Mouse (Mus musculus): Measurements from ENCODE around the gene Trio.

Gene Trio

DNA sequence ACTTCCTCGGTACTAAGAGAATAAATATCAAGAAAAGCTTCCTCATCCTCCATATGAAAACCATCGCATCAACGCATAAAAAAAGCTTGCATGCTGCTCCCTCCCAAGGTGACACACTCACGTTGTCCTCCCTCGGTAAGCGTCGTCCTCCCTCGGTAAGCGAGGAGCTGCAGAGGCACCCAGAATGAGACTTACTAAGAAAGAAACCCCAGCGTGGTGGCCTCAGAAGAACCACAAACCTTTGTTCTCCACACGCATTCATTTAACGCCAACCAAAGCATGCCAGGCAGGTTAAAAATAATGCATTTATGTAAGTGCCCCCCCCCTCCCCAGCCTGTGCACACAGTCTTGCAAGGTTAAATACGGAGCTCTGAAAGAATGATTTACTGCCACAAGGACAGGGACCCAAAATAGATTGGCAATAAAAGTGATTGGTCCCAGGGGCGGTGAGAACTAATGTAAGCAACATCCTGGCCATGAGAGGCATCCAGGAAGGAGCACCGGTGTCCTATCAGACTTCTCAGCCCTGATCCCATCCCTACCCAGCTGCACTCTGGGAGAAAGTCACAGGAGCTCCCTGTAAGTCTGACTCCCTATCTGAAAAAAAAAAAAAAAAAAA is 3.9 kb downstream of the Trio start:
- DNase-seq (ENCODE audit: low read depth, low spot score) = peak; percentile 11

DNA sequence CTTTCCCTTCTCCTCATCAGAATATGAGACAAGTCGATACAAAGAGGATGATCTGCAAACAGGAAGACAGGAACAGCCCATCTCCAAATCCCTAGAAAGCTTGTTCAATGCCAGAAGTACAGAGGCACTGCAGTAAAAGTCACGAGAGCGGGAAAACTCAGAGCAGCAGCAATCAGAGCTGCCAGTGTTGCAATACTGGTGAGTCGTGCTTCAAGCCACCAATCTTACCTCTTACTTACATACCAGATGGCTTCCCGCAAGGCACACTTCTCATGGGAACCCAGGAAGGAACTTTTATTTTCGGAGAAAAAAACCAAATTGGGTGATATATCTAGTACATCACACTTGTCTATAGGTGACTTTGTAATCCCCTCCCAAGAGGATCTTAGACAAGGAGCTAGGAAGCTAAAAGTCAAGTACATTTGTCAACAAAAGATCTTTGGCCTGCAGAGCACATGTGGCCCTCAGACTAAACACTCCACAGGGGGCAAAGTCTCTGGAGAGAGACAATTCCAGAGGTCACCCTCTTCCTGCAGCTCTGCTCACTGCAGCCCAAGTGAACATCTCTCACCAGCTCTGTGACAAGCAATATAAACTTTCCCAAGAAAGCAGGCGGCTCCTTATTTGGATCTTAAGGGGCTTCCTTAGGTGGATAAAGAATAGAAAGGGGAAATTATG is 6.1 kb downstream of the Trio start:
- Histone ChIP-seq H3K36me3 (ENCODE audit: control insufficient read depth, insufficient read depth, low read length, poor library complexity, severe bottlenecking) (no peaks in the 10 kb centered on the region), H3K27me3 (ENCODE audit: control insufficient read depth, insufficient read depth, low read length, poor library complexity, severe bottlenecking) (no peaks in the 10 kb centered on the region)
- DNase-seq (ENCODE audit: low read depth, low spot score) = no peak

More for the DNA sequence above, 3.9 kb downstream of the Trio start:
- Histone ChIP-seq H3K36me3 (ENCODE audit: control insufficient read depth, insufficient read depth, low read length, poor library complexity, severe bottlenecking) (no peaks in the 10 kb centered on the region), H3K27me3 (ENCODE audit: control insufficient read depth, insufficient read depth, low read length, poor library complexity, severe bottlenecking) (no peaks in the 10 kb centered on the region)

DNA sequence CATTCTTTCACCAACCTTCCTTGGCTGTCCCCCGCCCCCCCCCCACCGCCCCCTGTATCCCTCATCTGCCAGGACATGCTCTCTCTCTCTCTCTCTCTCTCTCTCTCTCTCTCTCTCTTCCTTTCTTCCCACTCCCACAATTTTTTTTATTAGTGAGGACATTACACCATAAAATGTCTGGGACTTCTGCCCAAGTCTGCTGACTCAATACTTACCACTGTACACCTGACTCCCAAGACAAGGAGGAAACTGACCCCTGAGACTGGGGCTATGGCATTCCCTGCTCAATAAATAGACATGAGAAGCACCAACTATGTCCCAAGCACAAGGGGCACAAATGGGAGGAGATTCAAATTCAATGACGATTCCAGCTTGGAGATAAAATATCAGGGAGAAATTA is 18.1 kb downstream of the Trio start:
- Histone ChIP-seq H3K27me3 (ENCODE audit: control insufficient read depth, insufficient read depth, low read length, poor library complexity, severe bottlenecking) (no peaks in the 10 kb centered on the region), H3K36me3 (ENCODE audit: control insufficient read depth, insufficient read depth, low read length, poor library complexity, severe bottlenecking) (no peaks in the 10 kb centered on the region)
- DNase-seq (ENCODE audit: low read depth, low spot score) = no peak

DNA sequence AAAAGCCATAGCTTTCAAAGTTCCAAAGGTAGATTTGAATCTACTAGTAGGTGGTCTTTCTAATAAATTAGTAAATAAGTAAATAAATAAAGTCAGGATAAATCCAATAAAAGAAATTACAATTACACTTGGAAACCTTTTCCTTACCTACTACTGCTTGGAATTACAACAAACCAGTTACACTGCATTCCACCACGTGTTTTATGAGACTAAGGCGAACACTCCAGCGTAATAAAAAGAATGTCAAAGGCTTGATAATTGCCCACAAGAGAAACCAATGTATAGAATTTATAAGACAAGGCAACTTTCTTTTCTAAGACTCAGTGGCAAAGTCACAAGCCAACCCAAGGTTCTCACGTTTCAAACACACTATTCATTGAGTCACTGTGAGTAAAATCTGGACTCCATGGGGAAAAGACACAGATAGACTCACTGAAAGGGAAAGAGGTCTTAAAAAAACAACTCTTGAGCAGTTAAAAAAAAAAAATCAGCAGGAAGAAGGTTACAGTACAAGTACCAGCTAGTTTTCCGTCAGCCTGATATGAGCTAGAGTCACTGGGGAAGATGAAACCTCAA is 21.4 kb downstream of the Trio start:
- DNase-seq (ENCODE audit: low read depth, low spot score) = no peak
- no peaks in the 10 kb centered on the region for H3K27me3 ChIP-seq (ENCODE audit: control insufficient read depth, insufficient read depth, low read length, poor library complexity, severe bottlenecking)
- no peaks in the 10 kb centered on the region for H3K36me3 ChIP-seq (ENCODE audit: control insufficient read depth, insufficient read depth, low read length, poor library complexity, severe bottlenecking)

DNA sequence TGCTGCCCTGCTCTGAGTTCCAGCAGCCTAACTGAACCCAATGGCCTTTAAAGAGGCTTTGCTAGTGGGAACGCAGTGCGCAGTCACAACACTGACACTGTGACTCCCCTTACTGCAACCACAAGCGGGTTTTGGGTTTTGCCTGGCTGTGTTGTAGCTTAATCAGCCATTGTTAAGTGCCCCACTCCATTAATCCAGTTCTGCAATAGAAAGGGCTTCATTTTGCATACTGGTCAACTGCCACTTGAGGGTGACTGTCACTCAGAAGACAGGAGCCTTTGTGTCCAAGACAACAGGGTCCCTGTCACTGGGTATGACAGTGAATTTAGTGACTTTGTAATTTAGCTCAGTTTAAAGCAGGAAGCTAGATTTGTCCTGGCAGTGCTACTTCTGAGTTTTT is 23.1 kb downstream of the Trio start:
- no peaks in the 10 kb centered on the region for H3K27me3 ChIP-seq (ENCODE audit: control insufficient read depth, insufficient read depth, low read length, poor library complexity, severe bottlenecking)
- H3K36me3 ChIP-seq (ENCODE audit: control insufficient read depth, insufficient read depth, low read length, poor library complexity, severe bottlenecking) = no peaks in the 10 kb centered on the region
- no peak for DNase-seq (ENCODE audit: low read depth, low spot score)

DNA sequence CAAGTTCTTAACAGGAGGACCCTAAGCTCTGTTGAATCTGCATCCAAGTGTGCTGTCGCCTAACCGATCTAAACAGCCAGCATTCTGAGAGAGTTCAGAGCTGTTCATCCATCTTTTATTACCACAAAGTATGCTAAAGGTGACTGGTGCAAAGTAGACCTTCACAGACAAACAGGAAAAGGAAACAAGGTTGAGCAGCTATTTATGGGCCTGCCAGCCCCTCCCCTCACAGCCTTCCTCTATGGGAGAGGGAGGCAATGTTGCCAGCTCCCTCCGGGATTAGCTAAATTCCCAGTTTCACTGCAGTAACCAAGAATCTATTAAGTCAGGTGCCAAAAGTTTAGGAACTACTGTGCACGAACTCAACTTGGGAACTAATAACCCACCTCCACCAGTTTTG is 24.3 kb downstream of the Trio start:
- Histone ChIP-seq H3K27me3 (ENCODE audit: control insufficient read depth, insufficient read depth, low read length, poor library complexity, severe bottlenecking) (no peaks in the 10 kb centered on the region), H3K36me3 (ENCODE audit: control insufficient read depth, insufficient read depth, low read length, poor library complexity, severe bottlenecking) (no peaks in the 10 kb centered on the region)
- no peak for DNase-seq (ENCODE audit: low read depth, low spot score)

DNA sequence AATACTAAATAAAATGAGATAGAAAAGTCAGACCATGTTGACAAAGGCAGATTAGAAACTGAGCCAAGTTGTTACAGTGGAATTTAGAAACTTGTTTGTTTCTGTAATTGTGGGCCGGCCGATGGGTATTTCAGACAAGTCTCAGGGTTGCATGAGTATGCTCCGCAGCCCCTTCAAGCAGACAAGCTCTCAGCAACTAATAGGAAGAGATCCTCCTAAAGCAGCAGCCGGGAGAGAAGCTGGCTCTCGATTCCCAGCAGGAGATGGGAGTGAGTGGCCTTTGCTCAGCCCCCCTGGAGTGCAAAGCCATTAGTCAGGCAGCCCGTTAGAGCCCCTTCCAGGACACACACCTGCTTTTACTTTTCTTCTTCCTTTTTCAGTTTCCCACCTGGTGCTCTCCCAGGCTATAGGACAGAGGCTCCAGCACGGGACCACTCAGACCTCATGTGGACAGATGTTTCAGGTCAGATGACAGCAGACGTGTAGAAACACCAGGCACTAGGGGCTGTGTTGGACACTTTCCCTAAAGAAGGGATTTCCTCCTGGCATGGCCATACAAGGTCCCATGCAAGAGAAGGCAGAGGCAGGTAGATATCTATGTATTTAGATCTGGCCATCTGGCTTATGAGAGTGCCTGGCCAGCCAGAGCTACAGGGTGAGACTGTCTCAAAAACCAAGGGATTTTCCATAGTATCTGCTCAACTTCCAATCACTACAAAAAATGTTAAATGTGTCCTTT is 26.9 kb downstream of the Trio start:
- no peaks in the 10 kb centered on the region for H3K36me3 ChIP-seq (ENCODE audit: control insufficient read depth, insufficient read depth, low read length, poor library complexity, severe bottlenecking)
- no peaks in the 10 kb centered on the region for H3K27me3 ChIP-seq (ENCODE audit: control insufficient read depth, insufficient read depth, low read length, poor library complexity, severe bottlenecking)
- no peak for DNase-seq (ENCODE audit: low read depth, low spot score)

DNA sequence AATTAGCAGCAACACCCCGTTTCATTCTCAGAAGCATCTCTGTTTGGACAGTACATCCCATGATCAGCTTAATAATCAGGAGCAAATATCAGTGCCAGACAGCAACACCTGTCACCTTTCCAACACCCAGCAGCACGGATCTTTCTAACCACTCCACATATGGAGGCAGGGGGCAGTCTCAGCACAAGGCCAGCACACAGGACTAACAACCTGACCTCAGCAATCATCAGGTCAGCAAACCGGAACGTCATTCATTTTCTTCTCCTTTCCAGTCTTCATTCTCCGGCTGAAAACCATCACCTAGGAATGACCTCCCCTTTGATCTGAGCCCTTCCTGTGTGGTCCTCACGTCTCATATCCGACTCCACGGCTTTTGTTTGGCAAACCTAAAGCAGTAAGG is 27.7 kb downstream of the Trio start:
- no peaks in the 10 kb centered on the region for H3K27me3 ChIP-seq (ENCODE audit: control insufficient read depth, insufficient read depth, low read length, poor library complexity, severe bottlenecking)
- no peaks in the 10 kb centered on the region for H3K36me3 ChIP-seq (ENCODE audit: control insufficient read depth, insufficient read depth, low read length, poor library complexity, severe bottlenecking)
- DNase-seq (ENCODE audit: low read depth, low spot score) = no peak

DNA sequence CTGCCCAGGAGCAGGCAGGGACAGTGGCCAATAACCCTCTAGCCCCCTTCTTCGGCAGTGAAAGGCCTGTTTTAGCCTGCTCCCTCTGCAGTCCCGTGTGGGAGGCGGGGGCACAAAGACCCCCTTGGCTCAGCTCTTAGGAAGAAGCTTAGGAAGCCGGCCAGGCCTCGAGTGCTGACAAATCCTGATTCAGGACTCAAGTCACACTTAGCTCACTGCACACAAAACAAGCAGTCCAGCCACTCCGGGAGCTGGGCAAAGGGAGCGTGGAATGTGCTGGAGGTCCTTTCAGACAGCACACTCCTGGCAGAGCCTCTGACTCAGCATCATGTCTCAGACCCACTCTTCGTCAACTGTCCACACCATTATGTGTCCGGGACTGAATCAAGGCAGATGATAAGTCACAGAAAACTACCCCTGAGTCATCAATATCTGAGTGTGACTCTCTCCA is 28.2 kb downstream of the Trio start:
- no peaks in the 10 kb centered on the region for H3K36me3 ChIP-seq (ENCODE audit: control insufficient read depth, insufficient read depth, low read length, poor library complexity, severe bottlenecking)
- no peaks in the 10 kb centered on the region for H3K27me3 ChIP-seq (ENCODE audit: control insufficient read depth, insufficient read depth, low read length, poor library complexity, severe bottlenecking)
- no peak for DNase-seq (ENCODE audit: low read depth, low spot score)

DNA sequence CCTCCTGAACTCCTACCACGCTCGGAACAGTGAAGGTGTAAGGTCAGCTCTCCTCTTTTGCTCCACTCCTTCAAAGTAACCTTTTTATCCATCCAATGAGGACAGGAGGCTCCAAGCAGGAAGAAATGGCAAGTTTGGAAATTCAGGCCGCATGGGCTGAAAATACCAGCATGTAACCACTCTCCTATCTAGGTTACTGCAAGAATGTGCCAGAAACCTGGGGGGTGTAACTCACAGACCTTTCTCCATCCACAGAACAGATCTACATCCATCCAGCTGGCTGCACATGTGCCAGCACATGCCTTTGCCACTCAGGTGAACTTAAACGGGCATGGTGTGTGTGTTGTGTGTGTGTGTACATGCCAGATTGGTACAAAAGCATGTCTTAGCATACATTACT is 28.9 kb downstream of the Trio start:
- Histone ChIP-seq H3K36me3 (ENCODE audit: control insufficient read depth, insufficient read depth, low read length, poor library complexity, severe bottlenecking) (no peaks in the 10 kb centered on the region), H3K27me3 (ENCODE audit: control insufficient read depth, insufficient read depth, low read length, poor library complexity, severe bottlenecking) (no peaks in the 10 kb centered on the region)
- no peak for DNase-seq (ENCODE audit: low read depth, low spot score)

DNA sequence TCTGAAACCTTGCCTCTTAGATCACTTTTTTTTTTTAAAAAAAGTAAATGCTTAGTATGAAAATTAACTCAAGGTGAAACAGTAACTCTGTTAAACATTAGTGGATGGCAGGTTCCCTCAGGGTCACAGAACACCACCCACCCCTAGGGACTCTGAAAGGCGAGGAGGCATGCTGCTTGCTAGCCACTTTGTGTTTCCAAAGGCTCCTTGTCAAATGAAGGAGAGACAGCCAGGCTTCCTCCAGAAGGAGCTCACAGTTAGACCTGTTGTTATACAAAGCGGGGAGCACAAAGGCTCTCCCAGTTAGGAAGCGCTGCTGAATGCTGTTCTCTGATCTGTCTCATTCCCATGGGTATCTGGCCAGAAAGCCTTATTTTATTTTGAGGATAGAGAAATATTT is 30.2 kb downstream of the Trio start:
- no peaks in the 10 kb centered on the region for H3K36me3 ChIP-seq (ENCODE audit: control insufficient read depth, insufficient read depth, low read length, poor library complexity, severe bottlenecking)
- DNase-seq (ENCODE audit: low read depth, low spot score) = no peak

DNA sequence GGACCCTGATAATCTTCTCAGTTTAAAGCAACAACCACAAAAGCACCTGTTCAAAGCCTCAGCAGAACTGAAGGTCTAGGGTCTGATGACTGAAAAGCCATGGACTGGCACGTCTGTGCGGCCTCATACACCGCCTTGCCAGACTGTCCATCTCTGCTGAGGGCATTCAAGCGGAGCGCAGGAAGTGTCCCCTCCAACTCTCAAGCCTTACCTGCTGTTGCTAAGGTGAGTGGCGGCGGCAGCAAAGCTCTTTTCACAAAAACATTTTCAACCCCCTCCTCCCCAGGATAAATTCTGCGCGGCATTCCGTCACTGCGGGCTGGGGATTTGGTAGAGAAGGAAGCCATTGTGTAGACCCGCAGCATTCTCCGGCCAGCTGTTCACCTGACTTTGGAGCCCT is 30.8 kb downstream of the Trio start:
- Histone ChIP-seq H3K27me3 (ENCODE audit: control insufficient read depth, insufficient read depth, low read length, poor library complexity, severe bottlenecking) (no peaks in the 10 kb centered on the region), H3K36me3 (ENCODE audit: control insufficient read depth, insufficient read depth, low read length, poor library complexity, severe bottlenecking) (no peaks in the 10 kb centered on the region)
- no peak for DNase-seq (ENCODE audit: low read depth, low spot score)

More for the DNA sequence above, 30.2 kb downstream of the Trio start:
- no peaks in the 10 kb centered on the region for H3K27me3 ChIP-seq (ENCODE audit: control insufficient read depth, insufficient read depth, low read length, poor library complexity, severe bottlenecking)

DNA sequence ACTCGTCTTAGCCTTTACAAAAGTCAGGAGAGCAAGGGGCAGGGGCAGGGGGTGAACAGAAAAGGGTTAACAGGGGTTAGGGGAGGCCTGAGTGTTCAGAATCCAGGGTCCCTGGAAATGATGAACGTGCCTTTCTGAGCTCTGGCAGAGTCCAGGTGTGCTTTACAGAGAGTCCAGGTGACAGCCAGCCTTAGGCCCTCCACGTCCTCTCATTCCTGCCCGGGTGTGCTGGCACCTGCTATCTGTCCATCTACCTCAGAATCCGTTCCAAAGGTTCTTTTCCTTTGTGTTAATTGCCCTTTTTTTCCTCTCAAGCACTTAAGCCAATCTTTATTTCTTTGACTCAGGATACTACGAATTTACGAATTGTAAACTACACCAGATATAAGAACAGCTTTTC is 32.1 kb downstream of the Trio start:
- Histone ChIP-seq H3K36me3 (ENCODE audit: control insufficient read depth, insufficient read depth, low read length, poor library complexity, severe bottlenecking) (no peaks in the 10 kb centered on the region), H3K27me3 (ENCODE audit: control insufficient read depth, insufficient read depth, low read length, poor library complexity, severe bottlenecking) (no peaks in the 10 kb centered on the region)
- no peak for DNase-seq (ENCODE audit: low read depth, low spot score)

DNA sequence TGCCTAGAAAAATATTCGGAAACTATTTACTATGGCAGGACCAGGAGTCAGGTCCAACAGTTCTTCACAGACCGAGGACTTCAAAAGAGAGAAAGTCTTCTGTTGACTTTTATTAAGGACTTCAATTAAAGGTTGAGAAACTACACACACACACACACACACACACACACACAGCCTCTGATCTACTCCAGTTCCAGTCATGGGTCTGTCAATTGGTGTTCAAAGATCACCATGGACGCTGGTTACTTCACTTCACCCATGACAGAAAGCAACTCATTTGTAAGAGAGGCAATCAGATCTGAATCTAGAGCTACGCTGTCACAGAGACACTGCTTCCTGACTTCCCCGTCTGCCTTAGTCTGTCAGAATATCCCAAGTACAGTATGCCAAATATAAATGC is 33.1 kb downstream of the Trio start:
- H3K36me3 ChIP-seq (ENCODE audit: control insufficient read depth, insufficient read depth, low read length, poor library complexity, severe bottlenecking) = no peaks in the 10 kb centered on the region
- DNase-seq (ENCODE audit: low read depth, low spot score) = no peak
- H3K27me3 ChIP-seq (ENCODE audit: control insufficient read depth, insufficient read depth, low read length, poor library complexity, severe bottlenecking) = no peaks in the 10 kb centered on the region
